Mouse (Mus musculus) forebrain, embryonic 11.5 days (tissue): ENCODE results near the gene Fer. TPM values are rescaled to one million over a fixed set of nuclear protein-coding genes. Genes with fewer than 3 reads are reported as not detected.

ENCODE experiments used
- ATAC-seq: fragments of 200-750 bp; cut with Nextera tagmentation; replicated peaks from 2 replicates; pipeline ENCODE4 v1.8.0; 2017; ENCODE audit warnings: moderate TSS enrichment; ENCODE audit not compliant: low FRiP score
- DNase-seq: peaks from one replicate; pipeline ENCODE4 v3.0.0-alpha.2; 2017; ENCODE audit warnings: low spot score
- H3K27ac ChIP-seq: fragments of 300-500 bp; sonication (generic); 2 replicates; pipeline ENCODE4 v1.5.1; 2014; ENCODE audit warnings: low read depth, low read length
- H3K27me3 ChIP-seq: fragments of 300-500 bp; sonication (generic); 2 replicates; pipeline ENCODE4 v1.6.1; 2014; ENCODE audit warnings: mild to moderate bottlenecking, low read length, mixed read lengths; ENCODE audit not compliant: control insufficient read depth, insufficient read depth
- H3K36me3 ChIP-seq: fragments of 300-500 bp; sonication (generic); 2 replicates; pipeline ENCODE4 v1.6.1; 2014; ENCODE audit warnings: mild to moderate bottlenecking, low read length, moderate library complexity, mixed read lengths; ENCODE audit not compliant: control insufficient read depth, insufficient read depth
- H3K4me1 ChIP-seq: fragments of 300-500 bp; sonication (generic); replicated peaks from 2 replicates; pipeline ENCODE4 v1.6.1; 2014; ENCODE audit warnings: low read length, mixed read lengths; ENCODE audit not compliant: control insufficient read depth, insufficient read depth
- H3K4me2 ChIP-seq: fragments of 300-500 bp; sonication (generic); 2 replicates; pipeline ENCODE4 v1.6.1; 2014; ENCODE audit warnings: low read depth, mild to moderate bottlenecking, low read length, moderate library complexity, mixed read lengths; ENCODE audit not compliant: severe bottlenecking
- H3K4me3 ChIP-seq: fragments of 300-500 bp; sonication (generic); 2 replicates; pipeline ENCODE4 v1.5.1; 2014; ENCODE audit warnings: low read depth, low read length
- H3K9ac ChIP-seq: fragments of 300-500 bp; sonication (generic); 2 replicates; pipeline ENCODE4 v1.6.1; 2014; ENCODE audit warnings: low read length
- H3K9me3 ChIP-seq: fragments of 300-500 bp; sonication (generic); 2 replicates; pipeline ENCODE4 v1.6.1; 2016; ENCODE audit warnings: low read length, mixed read lengths; ENCODE audit not compliant: control insufficient read depth
- WGBS: fragments of 180-500 bp; shearing (Covaris S2); extraction: QIAGEN DNeasy Blood & Tissue Kit; methylation state at CpG from one replicate; pipeline ENCODE4 v1.1.7; 2014; 5-methylcytosine and 5-hydroxymethylcytosine counted together
- polyA plus RNA-seq: library from polyadenylated mRNA; unstranded; fragments of >200 nt; fragmentation: Nextera tagmentation; extraction: Ambion mirVana; gene quantifications from 2 replicates; pipeline ENCODE4 v1.2.1, GENCODE M21; 2014

Gene Fer
- polyA plus RNA-seq, 1 experiment from 2014 or later: 40.3 TPM

DNA sequence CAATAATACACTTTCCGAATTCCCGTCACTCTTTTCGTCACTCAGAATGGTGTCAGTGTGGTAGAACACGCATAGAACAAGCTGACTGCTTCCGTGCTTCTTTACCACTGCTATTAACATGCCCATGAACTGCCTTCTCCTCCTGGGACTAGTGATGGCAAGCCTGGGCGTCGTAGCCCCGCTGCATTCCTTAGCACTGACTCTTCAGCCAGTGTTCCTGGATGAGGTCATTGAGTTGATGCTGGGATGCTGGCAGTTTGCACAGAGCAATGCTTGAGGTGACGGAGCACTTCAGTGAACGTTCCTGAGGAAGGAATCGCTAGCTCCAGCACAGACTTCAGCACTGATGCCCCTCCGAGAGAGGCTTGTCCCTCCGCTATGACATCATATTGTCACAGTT lies 140.6 kb downstream of the Fer start:
- no peak overlapping the region for H3K9ac ChIP-seq
- no peaks in the 10 kb centered on the region for H3K36me3 ChIP-seq
- H3K4me1 ChIP-seq: no peaks in the 10 kb centered on the region
- DNase-seq (no peak), ATAC-seq (no peak; the same call in 1 of the 2 replicates)
- no peak overlapping the region for H3K27ac ChIP-seq
- no peaks in the 10 kb centered on the region for H3K27me3 ChIP-seq
- WGBS: 83% methylated on average over 13 of the region's 13 CpGs
- no peak overlapping the region for H3K4me3 ChIP-seq
- H3K9me3 ChIP-seq: no peaks in the 10 kb centered on the region
- H3K4me2 ChIP-seq: no peak overlapping the region

- 88% methylated on average over 4 of the region's 4 CpGs for WGBS
- no peaks in the 10 kb centered on the region for H3K27me3 ChIP-seq
- no peak overlapping the region for H3K27ac ChIP-seq
- ATAC-seq (no peak), DNase-seq (no peak)
- H3K9ac ChIP-seq: no peak overlapping the region
- H3K4me3 ChIP-seq: no peak overlapping the region
- H3K4me1 ChIP-seq: no peaks in the 10 kb centered on the region
- H3K4me2 ChIP-seq: no peak overlapping the region
- no peaks in the 10 kb centered on the region for H3K36me3 ChIP-seq
- H3K9me3 ChIP-seq: no peaks in the 10 kb centered on the region
These were observed 142.8 kb downstream of the Fer start for GRCm38 (mm10) chr17:64005575-64006249.

DNA sequence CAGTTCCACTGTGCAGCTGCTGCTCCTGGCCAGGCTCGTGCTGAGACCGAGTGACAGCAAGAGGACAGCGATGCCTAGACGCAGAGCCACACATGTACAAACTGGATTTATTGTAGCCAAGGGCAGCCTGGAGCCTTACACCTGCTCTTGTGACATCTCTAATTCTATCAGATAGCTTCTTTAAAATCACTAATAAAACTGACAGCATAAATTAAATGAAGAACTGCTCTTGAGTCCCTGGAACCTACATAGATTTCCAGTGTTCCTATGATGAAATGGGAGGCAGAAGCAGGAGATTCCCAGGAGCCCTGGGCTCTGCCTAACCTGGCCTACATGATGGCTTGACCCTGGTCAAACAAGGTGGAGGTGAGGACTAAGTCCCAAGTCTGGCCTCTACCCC lies 153.7 kb downstream of the Fer start:
- no peak overlapping the region for H3K9ac ChIP-seq
- H3K9me3 ChIP-seq: no peaks in the 10 kb centered on the region
- DNase-seq (no peak), ATAC-seq (no peak)
- H3K36me3 ChIP-seq: no peaks in the 10 kb centered on the region
- WGBS: 93% methylated on average over 4 of the region's 4 CpGs
- no peaks in the 10 kb centered on the region for H3K27me3 ChIP-seq
- no peak overlapping the region for H3K27ac ChIP-seq
- H3K4me3 ChIP-seq: no peak overlapping the region
- H3K4me2 ChIP-seq: no peak overlapping the region
- H3K4me1 ChIP-seq: no peaks in the 10 kb centered on the region

DNA sequence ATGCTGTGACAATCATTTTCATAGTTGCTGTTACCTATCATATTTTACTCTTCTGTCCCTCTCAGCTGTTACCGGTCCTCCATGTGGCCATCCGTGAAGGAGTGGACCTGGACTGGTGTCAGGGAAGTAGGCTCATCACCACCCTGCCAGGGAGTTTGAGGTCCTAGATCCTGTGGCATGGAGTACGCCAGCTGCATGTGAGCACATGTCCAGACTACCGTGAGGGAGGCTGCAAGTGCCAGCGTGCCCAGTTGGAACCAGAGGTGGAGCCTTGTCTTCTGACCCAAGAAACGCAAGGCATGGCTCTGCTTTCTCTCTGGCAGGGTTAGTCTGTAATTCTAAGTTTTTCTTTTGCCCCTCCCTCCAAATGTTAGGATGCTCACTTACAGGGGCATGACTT lies 155.4 kb downstream of the Fer start:
- WGBS: 93% methylated on average over 6 of the region's 6 CpGs
- Histone ChIP-seq H3K27me3 (no peaks in the 10 kb centered on the region), H3K4me1 (no peaks in the 10 kb centered on the region), H3K9ac (no peak overlapping the region), H3K9me3 (no peaks in the 10 kb centered on the region), H3K36me3 (no peaks in the 10 kb centered on the region), H3K27ac (no peak overlapping the region), H3K4me2 (no peak overlapping the region), H3K4me3 (no peak overlapping the region)
- DNase-seq (no peak), ATAC-seq (no peak)

DNA sequence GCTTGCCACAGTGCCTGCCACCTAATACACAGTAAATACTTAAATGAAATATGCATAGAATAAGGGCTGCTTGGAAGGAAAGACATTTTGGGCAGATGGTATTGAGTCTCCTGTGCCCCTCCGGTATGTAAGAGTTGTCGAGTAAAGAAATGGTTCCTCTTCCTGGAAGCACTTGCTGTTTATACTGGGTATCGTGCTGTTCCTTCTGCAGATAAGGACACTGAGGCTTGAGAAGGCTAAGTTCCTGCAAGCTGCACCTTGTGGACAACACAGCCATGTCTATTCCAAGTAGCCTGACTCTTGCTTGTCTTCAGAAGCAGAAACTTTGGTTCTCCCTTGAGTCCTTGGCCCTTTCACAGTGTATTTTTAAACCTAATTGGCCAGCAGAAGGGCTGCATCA lies 156.0 kb downstream of the Fer start:
- 91% methylated on average over 3 of the region's 3 CpGs for WGBS
- H3K36me3 ChIP-seq: no peaks in the 10 kb centered on the region

DNA sequence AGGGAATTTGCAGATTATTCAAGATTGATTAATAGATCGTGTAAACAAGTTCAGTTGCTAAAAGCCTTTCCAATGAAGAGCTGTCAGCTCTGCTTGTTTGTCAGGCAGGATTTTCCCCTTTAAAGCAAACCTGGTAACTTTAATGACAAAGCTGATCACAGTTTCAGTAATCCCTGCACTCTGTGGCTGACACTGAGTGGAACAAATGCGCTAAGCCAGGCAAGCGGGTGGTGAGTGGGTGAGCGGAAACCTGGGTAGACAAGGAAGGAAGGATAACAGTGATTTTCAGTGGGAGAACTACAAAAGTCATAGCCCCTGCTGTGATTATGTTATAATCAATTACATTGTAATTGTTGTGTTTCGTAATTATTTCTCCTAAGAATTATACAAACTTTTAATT lies 156.8 kb downstream of the Fer start:
- Histone ChIP-seq H3K27ac (no peak overlapping the region), H3K4me1 (no peaks in the 10 kb centered on the region), H3K36me3 (no peaks in the 10 kb centered on the region), H3K9ac (no peak overlapping the region), H3K27me3 (no peaks in the 10 kb centered on the region), H3K4me3 (no peak overlapping the region), H3K4me2 (no peak overlapping the region), H3K9me3 (no peaks in the 10 kb centered on the region)
- 57% methylated on average over 5 of the region's 5 CpGs for WGBS
- no peak for DNase-seq
- no peak for ATAC-seq

More for the DNA sequence above, 156.0 kb downstream of the Fer start:
- Histone ChIP-seq H3K4me1 (no peaks in the 10 kb centered on the region), H3K9ac (no peak overlapping the region), H3K27me3 (no peaks in the 10 kb centered on the region), H3K4me2 (no peak overlapping the region), H3K4me3 (no peak overlapping the region), H3K27ac (no peak overlapping the region), H3K9me3 (no peaks in the 10 kb centered on the region)
- no peak for DNase-seq
- ATAC-seq: no peak

GRCm38 (mm10) chr17:64026485-64026884 lies 163.6 kb downstream of the Fer start:
- Histone ChIP-seq H3K9me3 (no peaks in the 10 kb centered on the region), H3K4me3 (no peak overlapping the region), H3K4me1 (no peaks in the 10 kb centered on the region), H3K4me2 (no peak overlapping the region), H3K27ac (no peak overlapping the region), H3K36me3 (no peaks in the 10 kb centered on the region), H3K27me3 (no peaks in the 10 kb centered on the region), H3K9ac (no peak overlapping the region)
- DNase-seq (no peak), ATAC-seq (no peak)
- 74% methylated on average over 2 of the region's 2 CpGs for WGBS

GRCm38 (mm10) chr17:64041771-64042170 lies 178.9 kb downstream of the Fer start:
- H3K4me2 ChIP-seq: no peak overlapping the region
- no peak overlapping the region for H3K4me3 ChIP-seq
- DNase-seq: no peak
- H3K4me1 ChIP-seq: no peaks in the 10 kb centered on the region
- no peaks in the 10 kb centered on the region for H3K27me3 ChIP-seq
- H3K27ac ChIP-seq: no peak overlapping the region
- no peaks in the 10 kb centered on the region for H3K36me3 ChIP-seq
- H3K9me3 ChIP-seq: no peaks in the 10 kb centered on the region
- no peak overlapping the region for H3K9ac ChIP-seq
- ATAC-seq: no peak

DNA sequence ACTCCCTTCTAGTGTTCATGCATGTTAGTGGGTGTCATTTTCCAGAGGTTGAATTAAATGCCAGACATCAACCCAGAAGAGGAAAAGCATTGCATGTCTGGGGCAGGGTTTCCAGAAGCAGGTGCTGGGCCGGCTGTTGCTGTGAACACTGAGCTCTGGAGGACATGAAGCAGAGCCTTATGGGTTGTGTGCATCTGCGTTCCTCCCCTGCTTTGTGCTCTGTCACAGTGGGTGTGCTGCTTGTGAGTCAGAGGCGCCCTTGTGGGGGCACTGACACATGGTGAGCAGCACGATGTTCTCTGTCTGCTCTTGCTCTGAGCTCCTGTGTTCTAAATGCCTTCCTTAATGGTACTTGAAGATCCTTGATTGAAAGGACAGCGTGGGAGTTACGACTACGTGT lies 182.5 kb downstream of the Fer start:
- no peaks in the 10 kb centered on the region for H3K36me3 ChIP-seq
- DNase-seq (no peak), ATAC-seq (no peak)
- no peaks in the 10 kb centered on the region for H3K4me1 ChIP-seq
- no peak overlapping the region for H3K9ac ChIP-seq
- H3K4me2 ChIP-seq: no peak overlapping the region
- WGBS: 58% methylated on average over 7 of the region's 7 CpGs
- no peaks in the 10 kb centered on the region for H3K27me3 ChIP-seq
- no peak overlapping the region for H3K4me3 ChIP-seq
- H3K9me3 ChIP-seq: no peaks in the 10 kb centered on the region
- H3K27ac ChIP-seq: no peak overlapping the region
